Mouse (Mus musculus) limb, embryonic 14.5 days (tissue): ENCODE data around the gene Amotl1. TPM values are rescaled to one million over a fixed set of nuclear protein-coding genes. Genes with fewer than 3 reads are reported as not detected.

Experiments used
- ATAC-seq: fragments of 200-750 bp; cut with Nextera tagmentation; 2 replicates; pipeline ENCODE4 v1.8.0; 2017; ENCODE audit warnings: low read depth, moderate number of reproducible peaks, moderate TSS enrichment; ENCODE audit not compliant: low FRiP score
- DNase-seq: peaks from one replicate; pipeline ENCODE4 v3.0.0-alpha.2; 2015; ENCODE audit warnings: low spot score
- H3K27ac ChIP-seq: fragments of 300-500 bp; sonication (generic); replicated peaks from 2 replicates; pipeline ENCODE4 v1.5.1; 2014; ENCODE audit warnings: low read depth, mild to moderate bottlenecking, low read length, moderate library complexity, mixed read lengths
- H3K27me3 ChIP-seq: fragments of 300-500 bp; sonication (generic); 2 replicates; pipeline ENCODE4 v1.6.1; 2014; ENCODE audit warnings: low read length, mixed read lengths; ENCODE audit not compliant: control insufficient read depth, insufficient read depth
- H3K36me3 ChIP-seq: fragments of 300-500 bp; sonication (generic); 2 replicates; pipeline ENCODE4 v1.6.1; 2014; ENCODE audit warnings: mild to moderate bottlenecking, low read length, moderate library complexity, mixed read lengths; ENCODE audit not compliant: control insufficient read depth, insufficient read depth
- H3K4me1 ChIP-seq: fragments of 300-500 bp; sonication (generic); 2 replicates; pipeline ENCODE4 v1.6.1; 2014; ENCODE audit warnings: antibody characterized with exemption, low read length, mixed read lengths; ENCODE audit not compliant: control insufficient read depth, insufficient read depth
- H3K4me2 ChIP-seq: fragments of 300-500 bp; sonication (generic); replicated peaks from 2 replicates; pipeline ENCODE4 v1.6.1; 2014; ENCODE audit warnings: low read depth, mild to moderate bottlenecking, low read length, moderate library complexity; ENCODE audit not compliant: severe bottlenecking
- H3K4me3 ChIP-seq: fragments of 300-500 bp; sonication (generic); replicated peaks from 2 replicates; pipeline ENCODE4 v1.5.1; 2014; ENCODE audit warnings: low read length
- H3K9ac ChIP-seq: fragments of 300-500 bp; sonication (generic); 2 replicates; pipeline ENCODE4 v1.6.1; 2014; ENCODE audit warnings: mild to moderate bottlenecking, low read depth, low read length, moderate library complexity; ENCODE audit not compliant: severe bottlenecking
- H3K9me3 ChIP-seq: fragments of 300-500 bp; sonication (generic); 2 replicates; pipeline ENCODE4 v1.6.1; 2016; ENCODE audit warnings: low read length; ENCODE audit not compliant: control insufficient read depth
- POLR2A ChIP-seq: fragments of 200-500 bp; IDR thresholded peaks from 2 replicates; pipeline ENCODE4 v1.8.0; 2012; ENCODE audit warnings: inconsistent platforms, mild to moderate bottlenecking, moderate library complexity, borderline replicate concordance; ENCODE audit not compliant: insufficient read depth, insufficient read length; ENCODE audit errors: extremely low read depth
- WGBS: fragments of 180-500 bp; shearing (Covaris S2); extraction: QIAGEN DNeasy Blood & Tissue Kit; methylation state at CpG from one replicate; pipeline ENCODE4 v1.1.7; 2014; 5-methylcytosine and 5-hydroxymethylcytosine counted together
- polyA plus RNA-seq, 2 experiments: library from polyadenylated mRNA; depleted of rRNA in 1 of 2; stranded (reverse) in 1 of 2; unstranded in 1 of 2; fragments of >200 nt; fragmentation: Nextera tagmentation in 1 of 2; extraction: Ambion mirVana in 1 of 2; gene quantifications; 2 replicates each; pipeline versions ENCODE4 v1.2.1 to v1.2.3; 2012 to 2014

The Amotl1 gene
- polyA plus RNA-seq, 2 experiments = 47.7 to 53.9 TPM

GRCm38 (mm10) chr9:14597429-14597828 lies 47.4 kb downstream of the Amotl1 start:
- DNase-seq (no peak), ATAC-seq (no peak)
- H3K36me3 ChIP-seq = peaks cover 44% of the 10 kb centered on the region
- no peak overlapping the region for H3K9ac ChIP-seq
- H3K27ac ChIP-seq = no peak overlapping the region
- no peak overlapping the region for H3K4me2 ChIP-seq
- no peak for TF ChIP-seq POLR2A
- peaks cover 23% of the 10 kb centered on the region for H3K4me1 ChIP-seq
- WGBS = 86% methylated on average over 3 of the region's 3 CpGs
- no peak overlapping the region for H3K4me3 ChIP-seq
- H3K9me3 ChIP-seq = no peaks in the 10 kb centered on the region
- H3K27me3 ChIP-seq = no peaks in the 10 kb centered on the region

- no peak overlapping the region for H3K9ac ChIP-seq
- no peaks in the 10 kb centered on the region for H3K9me3 ChIP-seq
- ATAC-seq (0 out of 2 replicates have a peak, but pooled peaks have one; percentile 31), DNase-seq (no peak)
- no peak overlapping the region for H3K27ac ChIP-seq
- H3K27me3 ChIP-seq = no peaks in the 10 kb centered on the region
- H3K4me1 ChIP-seq = peaks cover 23% of the 10 kb centered on the region
- H3K4me3 ChIP-seq = no peak overlapping the region
- no peak for TF ChIP-seq POLR2A
- peaks cover 49% of the 10 kb centered on the region for H3K36me3 ChIP-seq
- 84% methylated on average over 7 of the region's 7 CpGs for WGBS
- no peak overlapping the region for H3K4me2 ChIP-seq
Measured at GRCm38 (mm10) chr9:14596858-14597257, 48.0 kb downstream of the Amotl1 start.

GRCm38 (mm10) chr9:14596427-14596826 lies 48.4 kb downstream of the Amotl1 start:
- no peak for TF ChIP-seq POLR2A
- Histone ChIP-seq H3K36me3 (peaks cover 52% of the 10 kb centered on the region), H3K4me1 (peaks cover 21% of the 10 kb centered on the region), H3K9ac (no peak overlapping the region), H3K4me2 (no peak overlapping the region), H3K4me3 (no peak overlapping the region), H3K27ac (no peak overlapping the region), H3K27me3 (no peaks in the 10 kb centered on the region), H3K9me3 (no peaks in the 10 kb centered on the region)
- ATAC-seq (peak; percentile 42; the same call in 1 of the 2 replicates), DNase-seq (peak; percentile 37)
- WGBS = 86% methylated on average over 5 of the region's 5 CpGs

GRCm38 (mm10) chr9:14595893-14596292 lies 49.0 kb downstream of the Amotl1 start:
- no peak overlapping the region for H3K4me3 ChIP-seq
- WGBS = 92% methylated on average over 3 of the region's 3 CpGs

GRCm38 (mm10) chr9:14593880-14594279 lies 51.0 kb downstream of the Amotl1 start:
- no peak for TF ChIP-seq POLR2A
- Histone ChIP-seq H3K9me3 (no peaks in the 10 kb centered on the region), H3K27me3 (no peaks in the 10 kb centered on the region), H3K4me1 (peaks cover 16% of the 10 kb centered on the region), H3K4me2 (no peak overlapping the region), H3K9ac (no peak overlapping the region), H3K4me3 (no peak overlapping the region), H3K27ac (no peak overlapping the region), H3K36me3 (peaks cover 67% of the 10 kb centered on the region)
- no peak for ATAC-seq
- DNase-seq = no peak
- WGBS = 92% methylated on average over 4 of the region's 4 CpGs

More at GRCm38 (mm10) chr9:14595893-14596292, 49.0 kb downstream of the Amotl1 start:
- H3K36me3 ChIP-seq = peaks cover 56% of the 10 kb centered on the region
- ATAC-seq (no peak), DNase-seq (no peak)
- H3K9me3 ChIP-seq = no peaks in the 10 kb centered on the region
- H3K27ac ChIP-seq = no peak overlapping the region
- no peak for TF ChIP-seq POLR2A
- H3K27me3 ChIP-seq = no peaks in the 10 kb centered on the region
- H3K9ac ChIP-seq = no peak overlapping the region
- no peak overlapping the region for H3K4me2 ChIP-seq
- H3K4me1 ChIP-seq = peaks cover 20% of the 10 kb centered on the region

- Histone ChIP-seq H3K9ac (no peak overlapping the region), H3K9me3 (no peaks in the 10 kb centered on the region), H3K36me3 (peaks cover 72% of the 10 kb centered on the region), H3K4me3 (no peak overlapping the region), H3K4me1 (peaks cover 5% of the 10 kb centered on the region; the same call in 1 of the 2 replicates), H3K27ac (no peak overlapping the region), H3K4me2 (no peak overlapping the region), H3K27me3 (no peaks in the 10 kb centered on the region)
- TF ChIP-seq POLR2A = no peak
- no peak for DNase-seq
- ATAC-seq = 0 out of 2 replicates have a peak, but pooled peaks have one; percentile 25
- WGBS = 82% methylated on average over 7 of the region's 7 CpGs
Measured at GRCm38 (mm10) chr9:14590666-14591065, 54.2 kb downstream of the Amotl1 start.
